Mouse (Mus musculus): ENCODE results near the gene Kbtbd2.

Gene Kbtbd2

GRCm38 (mm10) chr6:56797311-56798151, at the start of gene Kbtbd2:
Kbtbd2 (minus strand) TSS chr6:56797813.
- WGBS, result under 1% methylated on average over 98 of the region's 98 CpGs

- WGBS, result 96% methylated on average over 2 of the region's 2 CpGs
Measured at GRCm38 (mm10) chr6:56844365-56844764, 46.8 kb upstream of the Kbtbd2 start.

- WGBS, result 77% methylated on average over 3 of the region's 3 CpGs
Measured at GRCm38 (mm10) chr6:56843229-56843628, 45.6 kb upstream of the Kbtbd2 start.

GRCm38 (mm10) chr6:56837621-56838020, 40.0 kb upstream of the Kbtbd2 start:
- 95% methylated on average over 3 of the region's 3 CpGs for WGBS

GRCm38 (mm10) chr6:56837166-56837565, 39.6 kb upstream of the Kbtbd2 start:
- WGBS, result 95% methylated on average over 12 of the region's 12 CpGs

- 68% methylated on average over 10 of the region's 10 CpGs for WGBS
Measured at GRCm38 (mm10) chr6:56835532-56835931, 37.9 kb upstream of the Kbtbd2 start.

GRCm38 (mm10) chr6:56834769-56835168, 37.2 kb upstream of the Kbtbd2 start:
- WGBS, result 81% methylated on average over 5 of the region's 5 CpGs

GRCm38 (mm10) chr6:56832407-56832796, 34.8 kb upstream of the Kbtbd2 start:
- 6% methylated on average over 15 of the region's 15 CpGs for WGBS

- 2% methylated on average over 58 of the region's 58 CpGs for WGBS
Measured at GRCm38 (mm10) chr6:56831697-56832406, 34.2 kb upstream of the Kbtbd2 start, which contains the start of gene Fkbp9. Fkbp9 (plus strand) TSS chr6:56832059.

- WGBS, result 59% methylated on average over 3 of the region's 3 CpGs
Measured at GRCm38 (mm10) chr6:56825657-56826056, 28.0 kb upstream of the Kbtbd2 start.

GRCm38 (mm10) chr6:56819124-56819487, 21.5 kb upstream of the Kbtbd2 start:
- WGBS, result 88% methylated on average over 2 of the region's 2 CpGs

- WGBS, result 73% methylated on average over 5 of the region's 5 CpGs
Measured at GRCm38 (mm10) chr6:56818436-56819123, 21.0 kb upstream of the Kbtbd2 start.

GRCm38 (mm10) chr6:56813332-56813731, 15.7 kb upstream of the Kbtbd2 start:
- 42% methylated on average over 2 of the region's 2 CpGs for WGBS

GRCm38 (mm10) chr6:56808656-56809055, 11.0 kb upstream of the Kbtbd2 start:
- 4% methylated on average over 3 of the region's 3 CpGs for WGBS

GRCm38 (mm10) chr6:56806195-56806594, 8.6 kb upstream of the Kbtbd2 start:
- 37% methylated on average over 2 of the region's 2 CpGs for WGBS

- WGBS, result 85% methylated on average over 4 of the region's 4 CpGs
Measured at GRCm38 (mm10) chr6:56805026-56805425, 7.4 kb upstream of the Kbtbd2 start.

- 4% methylated on average over 8 of the region's 8 CpGs for WGBS
Measured at GRCm38 (mm10) chr6:56798152-56798465, 496 bp upstream of the Kbtbd2 start.

GRCm38 (mm10) chr6:56796668-56797141, 908 bp downstream of the Kbtbd2 start:
- under 1% methylated on average over 16 of the region's 16 CpGs for WGBS

- WGBS, result under 1% methylated on average over 8 of the region's 8 CpGs
Measured at GRCm38 (mm10) chr6:56796232-56796631, 1.4 kb downstream of the Kbtbd2 start.

- 76% methylated on average over 5 of the region's 5 CpGs for WGBS
Measured at GRCm38 (mm10) chr6:56794834-56795233, 2.8 kb downstream of the Kbtbd2 start.

GRCm38 (mm10) chr6:56789336-56789735, 8.3 kb downstream of the Kbtbd2 start:
- 80% methylated on average over 3 of the region's 3 CpGs for WGBS

GRCm38 (mm10) chr6:56787668-56788067, 9.9 kb downstream of the Kbtbd2 start:
- 74% methylated on average over 2 of the region's 2 CpGs for WGBS
